Mouse (Mus musculus): ENCODE results near the gene Shank2. TPM values are rescaled to one million over a fixed set of nuclear protein-coding genes. Genes with fewer than 3 reads are reported as not detected.

The Shank2 gene
- polyA plus RNA-seq, 1 experiment from 2014 or later: 0.54 TPM

- Histone ChIP-seq H3K9ac (no peak overlapping the region), H3K27ac (replicated peaks) (no peak overlapping the region), H3K4me1 (replicated peaks) (no peaks in the 10 kb centered on the region; the same call in 1 of the 2 replicates), H3K27me3 (peaks cover 4% of the 10 kb centered on the region; the same call in 1 of the 2 replicates), H3K36me3 (replicated peaks) (no peaks in the 10 kb centered on the region), H3K4me2 (no peak overlapping the region), H3K9me3 (replicated peaks) (no peaks in the 10 kb centered on the region), H3K4me3 (replicated peaks) (no peak overlapping the region)
- 62% methylated on average over 2 of the region's 2 CpGs for WGBS (ENCODE audit: insufficient replicate concordance)
- peak; percentile 57; the same call in 1 of the 2 replicates for ATAC-seq (ENCODE audit: insufficient read depth)
These were observed 15.4 kb upstream of the Shank2 start for GRCm38 (mm10) chr7:143986281-143986680.

DNA sequence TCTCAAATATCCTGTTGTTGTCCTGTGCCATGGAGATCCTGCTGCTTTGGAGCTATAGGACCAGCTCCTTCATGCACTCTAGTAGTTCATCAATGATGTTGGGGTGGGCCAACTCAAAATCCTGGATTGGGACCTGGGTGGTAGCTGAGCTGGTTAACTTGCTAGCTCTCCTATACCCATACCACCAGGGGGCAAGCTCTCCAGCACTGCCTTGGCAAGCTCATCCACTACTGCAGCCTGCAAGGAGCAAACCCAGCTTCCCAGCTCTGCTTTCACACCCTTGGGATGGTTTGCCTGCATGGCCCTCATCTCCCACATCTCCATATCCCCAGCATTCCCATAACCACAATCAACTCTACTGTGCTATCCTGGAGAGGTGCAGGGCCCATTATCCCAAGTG, 10.6 kb upstream of the Shank2 start:
- Histone ChIP-seq H3K9ac (no peak overlapping the region), H3K4me2 (no peak overlapping the region), H3K4me1 (replicated peaks) (no peaks in the 10 kb centered on the region), H3K27me3 (no peaks in the 10 kb centered on the region), H3K9me3 (replicated peaks) (no peaks in the 10 kb centered on the region), H3K4me3 (replicated peaks) (no peak overlapping the region), H3K36me3 (replicated peaks) (no peaks in the 10 kb centered on the region), H3K27ac (replicated peaks) (no peak overlapping the region)
- ATAC-seq (ENCODE audit: insufficient read depth): no peak

- Histone ChIP-seq H3K9ac (no peak overlapping the region), H3K4me2 (no peak overlapping the region), H3K4me1 (replicated peaks) (no peaks in the 10 kb centered on the region), H3K36me3 (replicated peaks) (no peaks in the 10 kb centered on the region), H3K4me3 (replicated peaks) (no peak overlapping the region), H3K27me3 (no peaks in the 10 kb centered on the region), H3K9me3 (replicated peaks) (no peaks in the 10 kb centered on the region), H3K27ac (replicated peaks) (no peak overlapping the region)
- ATAC-seq (ENCODE audit: insufficient read depth): no peak
- WGBS (ENCODE audit: insufficient replicate concordance): 35% methylated on average over 3 of the region's 3 CpGs
These were observed 2.7 kb upstream of the Shank2 start for GRCm38 (mm10) chr7:143999073-143999472.

GRCm38 (mm10) chr7:144003471-144003870, 1.7 kb downstream of the Shank2 start:
- no peaks in the 10 kb centered on the region for H3K9me3 ChIP-seq (replicated peaks)
- no peak overlapping the region for H3K4me3 ChIP-seq (replicated peaks)
- WGBS (ENCODE audit: insufficient replicate concordance): 53% methylated on average over 3 of the region's 3 CpGs
- no peaks in the 10 kb centered on the region for H3K4me1 ChIP-seq (replicated peaks)
- ATAC-seq (ENCODE audit: insufficient read depth): no peak
- no peak overlapping the region for H3K4me2 ChIP-seq
- H3K27ac ChIP-seq (replicated peaks): no peak overlapping the region
- H3K9ac ChIP-seq: no peak overlapping the region
- no peaks in the 10 kb centered on the region for H3K36me3 ChIP-seq (replicated peaks)
- no peaks in the 10 kb centered on the region for H3K27me3 ChIP-seq

DNA sequence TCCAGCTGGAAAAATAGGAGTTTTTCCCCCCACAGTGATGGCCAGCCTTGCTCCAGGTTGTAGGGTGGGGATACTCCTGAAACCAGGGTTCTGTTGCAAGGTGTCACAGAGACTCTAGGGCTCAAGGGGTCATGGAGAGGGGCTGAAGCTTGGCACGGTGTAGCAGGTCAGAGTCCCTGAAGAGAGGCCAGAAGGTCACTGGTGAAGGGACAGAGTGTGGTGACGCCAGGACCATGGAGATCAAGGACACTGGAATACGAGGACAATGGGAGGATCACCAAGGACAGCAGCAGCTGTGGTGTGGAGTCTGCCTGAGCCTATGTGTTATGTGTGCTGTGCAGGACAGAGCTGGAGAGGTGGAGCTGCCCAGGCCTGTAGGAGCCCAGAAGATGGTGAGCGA, 6.4 kb downstream of the Shank2 start:
- H3K9ac ChIP-seq: no peak overlapping the region
- no peak overlapping the region for H3K27ac ChIP-seq (replicated peaks)
- ATAC-seq (ENCODE audit: insufficient read depth): 0 out of 2 replicates have a peak, but pooled peaks have one; percentile 13
- H3K9me3 ChIP-seq (replicated peaks): no peaks in the 10 kb centered on the region
- no peak overlapping the region for H3K4me3 ChIP-seq (replicated peaks)
- H3K27me3 ChIP-seq: no peaks in the 10 kb centered on the region
- H3K36me3 ChIP-seq (replicated peaks): no peaks in the 10 kb centered on the region
- no peaks in the 10 kb centered on the region for H3K4me1 ChIP-seq (replicated peaks)
- 49% methylated on average over 4 of the region's 4 CpGs for WGBS (ENCODE audit: insufficient replicate concordance)
- no peak overlapping the region for H3K4me2 ChIP-seq

GRCm38 (mm10) chr7:144008985-144009384, 7.3 kb downstream of the Shank2 start:
- 57% methylated on average over 4 of the region's 4 CpGs for WGBS (ENCODE audit: insufficient replicate concordance)
- H3K4me3 ChIP-seq (replicated peaks): no peak overlapping the region
- H3K4me1 ChIP-seq (replicated peaks): no peaks in the 10 kb centered on the region
- H3K9me3 ChIP-seq (replicated peaks): no peaks in the 10 kb centered on the region
- H3K4me2 ChIP-seq: no peak overlapping the region
- H3K9ac ChIP-seq: no peak overlapping the region
- ATAC-seq (ENCODE audit: insufficient read depth): peak; percentile 73
- no peaks in the 10 kb centered on the region for H3K36me3 ChIP-seq (replicated peaks)
- no peak overlapping the region for H3K27ac ChIP-seq (replicated peaks)
- no peaks in the 10 kb centered on the region for H3K27me3 ChIP-seq

DNA sequence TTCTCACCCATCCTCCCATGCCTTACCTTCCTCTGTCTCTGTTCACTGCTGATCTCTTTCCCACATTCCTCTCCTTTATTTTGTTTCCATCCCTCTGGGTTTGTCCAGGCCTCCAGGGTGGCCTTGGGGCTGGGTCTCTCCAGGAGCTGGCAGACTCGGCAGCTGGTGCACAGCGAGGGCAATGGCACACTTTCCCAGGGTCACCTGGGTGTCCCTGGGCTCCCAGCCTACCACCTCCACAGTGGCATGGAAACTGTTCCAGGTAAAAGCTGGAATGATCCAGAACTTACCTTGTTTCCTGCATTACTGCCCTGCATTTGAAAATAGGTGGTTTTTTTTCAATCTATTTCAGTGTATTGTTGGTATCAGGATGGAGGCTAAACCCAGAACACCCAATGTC, 12.8 kb downstream of the Shank2 start:
- Histone ChIP-seq H3K9me3 (replicated peaks) (no peaks in the 10 kb centered on the region), H3K27ac (replicated peaks) (no peak overlapping the region), H3K4me1 (replicated peaks) (no peaks in the 10 kb centered on the region), H3K4me3 (replicated peaks) (no peak overlapping the region), H3K4me2 (no peak overlapping the region), H3K27me3 (no peaks in the 10 kb centered on the region), H3K36me3 (replicated peaks) (no peaks in the 10 kb centered on the region), H3K9ac (no peak overlapping the region)
- 46% methylated on average over 2 of the region's 2 CpGs for WGBS (ENCODE audit: insufficient replicate concordance)
- no peak for ATAC-seq (ENCODE audit: insufficient read depth)

DNA sequence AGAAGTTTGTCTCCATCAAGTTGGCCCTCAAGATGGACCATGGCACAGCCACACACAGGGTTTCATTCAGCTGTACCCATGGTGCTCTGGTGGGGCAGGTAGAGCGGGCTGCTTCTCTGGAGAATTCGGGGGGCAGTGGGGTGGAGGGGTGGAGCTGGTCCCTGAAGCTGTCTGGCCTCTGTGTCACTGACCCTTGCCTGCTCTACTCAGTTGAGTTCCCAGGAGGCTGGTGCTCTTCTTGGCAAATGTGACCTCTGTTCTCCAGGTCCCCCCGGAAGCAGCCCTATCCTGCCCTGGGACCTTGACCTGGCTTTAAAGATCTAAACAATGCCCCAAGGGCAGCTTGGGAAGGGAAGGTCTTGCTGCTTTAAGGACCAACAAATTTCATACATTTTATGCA, 20.1 kb downstream of the Shank2 start:
- WGBS (ENCODE audit: insufficient replicate concordance): 69% methylated on average over 3 of the region's 3 CpGs
- H3K4me1 ChIP-seq (replicated peaks): peaks cover 15% of the 10 kb centered on the region; the same call in 1 of the 2 replicates

GRCm38 (mm10) chr7:144022682-144023081, 21.0 kb downstream of the Shank2 start:
- H3K4me1 ChIP-seq (replicated peaks): peaks cover 15% of the 10 kb centered on the region; the same call in 1 of the 2 replicates
- H3K9ac ChIP-seq: no peak overlapping the region
- peak overlapping the region; percentile 29 for H3K4me2 ChIP-seq
- WGBS (ENCODE audit: insufficient replicate concordance): 16% methylated on average over 5 of the region's 5 CpGs
- no peaks in the 10 kb centered on the region for H3K36me3 ChIP-seq (replicated peaks)
- peak; percentile 51 for ATAC-seq (ENCODE audit: insufficient read depth)
- H3K27me3 ChIP-seq: no peaks in the 10 kb centered on the region
- H3K4me3 ChIP-seq (replicated peaks): no peak overlapping the region
- peak overlapping the region; percentile 61 for H3K27ac ChIP-seq (replicated peaks)
- no peaks in the 10 kb centered on the region for H3K9me3 ChIP-seq (replicated peaks)

More for the DNA sequence above, 20.1 kb downstream of the Shank2 start:
- no peak overlapping the region for H3K9ac ChIP-seq
- no peaks in the 10 kb centered on the region for H3K36me3 ChIP-seq (replicated peaks)
- peak overlapping the region; percentile 45; the same call in 1 of the 2 replicates for H3K27ac ChIP-seq (replicated peaks)
- H3K4me2 ChIP-seq: no peak overlapping the region
- H3K4me3 ChIP-seq (replicated peaks): no peak overlapping the region
- ATAC-seq (ENCODE audit: insufficient read depth): no peak
- H3K27me3 ChIP-seq: no peaks in the 10 kb centered on the region
- H3K9me3 ChIP-seq (replicated peaks): no peaks in the 10 kb centered on the region

DNA sequence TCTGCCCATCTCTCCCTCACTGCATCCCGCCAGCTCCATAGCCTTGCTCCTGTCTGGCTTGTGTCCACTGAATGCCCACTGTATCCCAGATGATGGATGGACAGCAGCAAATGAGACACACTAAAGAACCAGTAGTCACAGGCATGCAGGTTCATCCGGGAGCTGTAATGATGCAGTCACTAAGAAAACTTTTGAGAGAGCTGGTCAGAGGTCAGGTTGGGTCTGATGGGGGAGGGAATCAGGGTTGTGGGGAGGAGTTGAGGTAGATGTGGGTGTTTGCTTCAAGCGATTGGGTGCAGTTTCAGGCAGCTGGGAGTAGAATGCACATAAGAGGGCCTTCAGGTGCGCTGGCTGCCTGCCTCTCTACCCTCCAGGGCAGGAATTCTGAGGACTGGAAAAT, 21.8 kb downstream of the Shank2 start:
- H3K4me3 ChIP-seq (replicated peaks): no peak overlapping the region
- H3K9me3 ChIP-seq (replicated peaks): no peaks in the 10 kb centered on the region
- no peaks in the 10 kb centered on the region for H3K36me3 ChIP-seq (replicated peaks)
- peaks cover 15% of the 10 kb centered on the region; the same call in 1 of the 2 replicates for H3K4me1 ChIP-seq (replicated peaks)
- H3K4me2 ChIP-seq: no peak overlapping the region
- 46% methylated on average over 4 of the region's 4 CpGs for WGBS (ENCODE audit: insufficient replicate concordance)
- peak; percentile 47; the same call in 1 of the 2 replicates for ATAC-seq (ENCODE audit: insufficient read depth)
- H3K27me3 ChIP-seq: no peaks in the 10 kb centered on the region
- H3K9ac ChIP-seq: no peak overlapping the region
- peak overlapping the region; percentile 61; the same call in 1 of the 2 replicates for H3K27ac ChIP-seq (replicated peaks)

GRCm38 (mm10) chr7:144026024-144026752, 24.5 kb downstream of the Shank2 start:
- no peak overlapping the region for H3K4me3 ChIP-seq (replicated peaks)
- no peak overlapping the region for H3K9ac ChIP-seq
- H3K27ac ChIP-seq (replicated peaks): no peak overlapping the region
- no peaks in the 10 kb centered on the region for H3K9me3 ChIP-seq (replicated peaks)
- H3K4me1 ChIP-seq (replicated peaks): peaks cover 15% of the 10 kb centered on the region; the same call in 1 of the 2 replicates
- no peaks in the 10 kb centered on the region for H3K36me3 ChIP-seq (replicated peaks)
- ATAC-seq (ENCODE audit: insufficient read depth): no peak
- H3K27me3 ChIP-seq: no peaks in the 10 kb centered on the region
- no peak overlapping the region for H3K4me2 ChIP-seq
- 75% methylated on average over 12 of the region's 12 CpGs for WGBS (ENCODE audit: insufficient replicate concordance)
